Mouse (Mus musculus) A20 (cell line): ENCODE measurements at regions not wholly inside any gene's neighbourhood (a gene's known extent, or its start where the extent isn't known, plus 50 kb on each side); places are given as distances from the start of the nearest gene placed in this dataset.

Source experiments
- DNase-seq: peaks from one replicate; pipeline ENCODE4 v3.0.0-alpha.2; 2011; ENCODE audit warnings: low read depth, low spot score

- DNase-seq, result no peak
Observed at GRCm38 (mm10) chr1:14109190-14109482, 1984.0 kb downstream of the 4930444P10Rik start.

DNA sequence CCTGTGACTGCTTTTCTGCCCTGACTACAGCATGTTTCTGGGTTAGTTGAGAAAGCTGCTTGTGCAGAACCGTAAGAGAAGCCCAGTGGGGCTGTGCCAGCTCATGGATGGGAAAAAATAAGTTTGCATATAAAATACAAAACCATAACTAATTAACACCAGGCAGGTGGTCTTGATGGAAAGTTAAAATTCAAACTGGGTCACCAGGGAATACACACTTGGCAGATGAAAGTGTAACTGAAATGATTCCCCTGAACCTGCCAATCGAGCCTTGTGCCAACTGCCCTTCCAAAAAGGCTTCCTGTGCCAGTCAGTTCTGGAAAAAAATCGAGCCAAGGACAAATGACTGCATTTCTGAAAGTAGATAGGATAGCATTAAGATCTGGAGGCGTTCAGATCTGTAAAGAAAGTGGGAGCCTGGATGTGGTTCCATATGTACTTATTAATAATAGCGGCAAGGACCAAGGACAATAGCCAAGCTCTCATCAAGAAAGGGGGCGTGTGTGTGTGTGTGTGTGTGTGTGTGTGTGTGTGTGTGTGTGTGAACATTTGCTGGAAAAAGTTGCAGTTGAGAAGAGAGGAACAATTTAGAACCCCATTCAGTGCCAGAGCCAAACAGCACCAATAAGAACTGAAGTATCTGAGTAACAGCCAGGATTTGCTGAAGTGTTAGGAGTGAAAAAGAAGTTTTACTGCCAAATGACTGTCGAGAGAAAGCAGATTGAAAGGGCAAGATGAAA is 1984.5 kb downstream of the 4930444P10Rik start:
- DNase-seq, result no peak

GRCm38 (mm10) chr1:14105521-14105920 is 1987.6 kb downstream of the 4930444P10Rik start:
- peak; percentile 13 for DNase-seq

GRCm38 (mm10) chr1:14104529-14104928 is 1988.6 kb downstream of the 4930444P10Rik start:
- DNase-seq, result peak; percentile 61

DNA sequence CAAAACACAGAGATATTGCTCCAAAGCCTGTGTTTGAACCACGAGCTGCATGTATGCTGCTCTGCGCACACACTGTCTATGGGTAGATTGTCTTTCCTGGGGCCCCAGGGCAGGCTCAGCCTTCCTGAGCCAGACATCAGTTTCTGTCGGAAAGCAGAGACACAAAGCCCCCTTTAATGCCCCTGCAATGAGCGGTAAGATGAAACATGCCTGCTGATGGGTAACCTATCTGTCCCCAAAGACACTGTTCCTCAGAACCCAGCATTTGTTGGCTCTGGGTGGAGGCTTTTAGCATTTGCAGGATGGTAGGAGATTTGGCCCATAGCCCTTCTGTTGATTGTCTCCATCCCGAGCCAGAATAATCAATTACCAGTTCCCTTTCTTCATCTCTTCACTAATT is 1994.1 kb downstream of the 4930444P10Rik start:
- DNase-seq, result no peak

DNA sequence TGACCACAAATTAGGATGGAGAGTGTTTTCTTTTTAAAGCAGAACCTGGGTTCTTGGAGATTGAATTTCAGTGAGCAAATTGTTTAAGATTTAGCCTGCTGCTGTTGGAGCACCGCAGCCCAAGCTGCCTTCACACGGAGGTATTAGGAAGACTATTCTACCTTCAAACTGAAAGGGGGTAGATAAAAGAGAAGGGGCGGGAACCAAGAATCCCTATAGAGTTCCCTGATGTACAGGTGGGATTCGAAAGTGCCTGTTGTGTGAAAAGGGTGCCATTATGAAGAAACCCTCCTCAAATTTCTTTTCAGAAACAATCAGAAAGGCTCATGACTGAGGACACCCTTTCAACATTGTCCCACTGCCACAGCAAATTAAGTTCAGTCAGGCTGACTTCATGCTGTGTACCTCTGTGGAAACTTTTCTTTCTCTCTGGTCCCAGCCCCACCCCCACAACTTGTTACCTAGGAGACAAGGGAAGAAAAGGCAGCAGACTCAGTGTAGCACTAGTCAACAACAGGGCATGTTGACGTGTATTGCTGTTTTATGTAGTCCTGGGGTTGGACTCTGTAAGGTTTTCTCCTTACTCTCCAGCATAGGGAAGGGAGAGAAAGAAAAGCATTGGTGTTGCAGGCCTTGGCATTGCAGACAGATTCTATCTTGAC is 1995.4 kb downstream of the 4930444P10Rik start:
- no peak for DNase-seq

GRCm38 (mm10) chr1:14064856-14065255 is 2028.3 kb downstream of the 4930444P10Rik start:
- DNase-seq, result peak; percentile 24

- no peak for DNase-seq
Observed at GRCm38 (mm10) chr1:14036163-14036562, 2057.0 kb downstream of the 4930444P10Rik start.

DNA sequence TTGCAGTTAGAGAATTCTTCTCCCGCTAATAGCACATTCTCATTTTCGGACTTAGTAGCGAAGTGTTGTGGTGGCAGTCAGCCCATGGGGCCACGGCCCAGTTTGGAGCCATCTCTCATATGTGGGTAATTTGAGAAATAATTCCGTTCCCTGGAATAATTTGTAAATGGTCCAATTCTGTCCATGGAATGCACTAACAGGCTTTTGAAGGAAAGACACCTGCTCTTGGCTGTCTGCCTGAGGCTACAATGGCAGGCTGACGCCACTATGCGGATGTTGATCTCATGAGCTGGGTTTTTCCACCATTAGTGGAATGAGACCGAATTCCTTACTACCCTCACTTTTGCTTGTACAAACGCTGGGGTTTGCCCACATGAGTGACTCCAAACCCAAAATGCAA is 2081.6 kb downstream of the 4930444P10Rik start:
- no peak for DNase-seq

GRCm38 (mm10) chr1:14010789-14011188 is 2082.3 kb downstream of the 4930444P10Rik start:
- DNase-seq, result no peak

DNA sequence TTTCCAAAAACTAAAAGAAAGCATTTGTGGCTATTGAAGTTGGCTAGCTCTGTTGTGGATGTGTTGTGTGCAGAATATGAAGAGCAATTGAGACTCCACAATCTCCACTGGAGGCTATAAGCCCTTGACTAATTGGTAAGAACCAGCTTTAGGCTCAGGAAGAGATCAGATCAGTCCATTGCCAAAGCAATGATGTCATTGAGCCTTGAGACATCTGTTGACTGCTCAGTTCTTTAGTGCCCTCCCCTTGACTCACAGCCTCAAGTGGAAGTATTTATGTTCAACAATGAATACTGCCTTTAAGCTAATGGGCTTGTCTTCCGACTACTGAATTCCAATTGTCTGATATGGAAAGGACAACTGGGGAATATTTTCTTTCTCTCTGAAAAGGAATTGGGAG is 2090.6 kb downstream of the 4930444P10Rik start:
- DNase-seq, result no peak

- DNase-seq, result no peak
Observed at GRCm38 (mm10) chr1:14001431-14001830, 2091.7 kb downstream of the 4930444P10Rik start.

- no peak for DNase-seq
Observed at GRCm38 (mm10) chr1:14000605-14001395, 2092.3 kb downstream of the 4930444P10Rik start.

DNA sequence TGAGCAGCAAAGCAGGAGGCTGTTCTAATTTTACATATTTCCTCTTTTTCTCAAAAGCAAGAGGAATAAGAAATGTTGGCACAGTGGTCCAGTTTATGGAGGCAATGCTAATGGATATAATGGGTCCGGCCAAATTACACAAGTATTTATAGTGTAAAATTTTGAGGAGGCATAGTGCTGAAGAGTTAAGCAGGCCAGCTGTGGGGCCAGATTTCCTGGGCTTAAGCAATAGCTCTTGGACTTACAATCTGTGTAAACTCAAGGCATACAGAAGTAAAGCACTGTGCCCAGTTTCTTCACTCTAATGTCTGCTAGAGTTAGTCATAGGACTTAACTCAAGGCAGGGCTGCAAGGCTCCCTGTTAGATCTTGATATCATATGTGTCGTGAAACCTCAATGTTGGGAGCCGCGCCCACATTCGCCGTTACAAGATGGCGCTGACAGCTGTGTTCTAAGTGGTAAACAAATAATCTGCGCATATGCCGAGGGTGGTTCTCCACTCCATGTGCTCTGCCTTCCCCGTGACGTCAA is 2094.9 kb downstream of the 4930444P10Rik start:
- no peak for DNase-seq

GRCm38 (mm10) chr1:13993825-13994509 is 2099.2 kb downstream of the 4930444P10Rik start:
- DNase-seq, result no peak

- DNase-seq, result no peak
Observed at GRCm38 (mm10) chr1:13992978-13993377, 2100.1 kb downstream of the 4930444P10Rik start.

- DNase-seq, result no peak
Observed at GRCm38 (mm10) chr1:13989360-13989759, 2103.8 kb downstream of the 4930444P10Rik start.

DNA sequence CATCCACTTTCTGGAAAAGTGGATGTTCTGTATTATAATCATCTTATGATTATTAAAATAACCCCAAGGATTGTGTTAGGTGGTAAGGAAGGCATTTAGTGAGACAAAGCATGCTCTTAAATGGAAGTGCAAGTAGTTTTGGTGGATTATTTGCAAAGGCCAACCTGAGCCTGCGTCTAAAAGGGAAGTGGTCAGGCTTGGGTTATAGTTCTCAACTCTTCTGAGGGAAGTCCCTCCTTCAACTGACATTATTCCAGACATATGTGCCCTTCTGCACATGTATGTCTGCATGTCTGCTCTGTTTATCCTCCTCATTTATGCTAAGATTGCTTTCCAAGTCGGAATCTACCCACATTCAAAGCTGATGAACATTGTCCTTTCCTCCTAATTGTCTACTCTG is 2108.3 kb downstream of the 4930444P10Rik start:
- DNase-seq, result peak; percentile 8

- DNase-seq, result peak; percentile 65
Observed at GRCm38 (mm10) chr1:13980273-13980672, 2112.9 kb downstream of the 4930444P10Rik start.

- DNase-seq, result no peak
Observed at GRCm38 (mm10) chr1:13978640-13979039, 2114.5 kb downstream of the 4930444P10Rik start.

DNA sequence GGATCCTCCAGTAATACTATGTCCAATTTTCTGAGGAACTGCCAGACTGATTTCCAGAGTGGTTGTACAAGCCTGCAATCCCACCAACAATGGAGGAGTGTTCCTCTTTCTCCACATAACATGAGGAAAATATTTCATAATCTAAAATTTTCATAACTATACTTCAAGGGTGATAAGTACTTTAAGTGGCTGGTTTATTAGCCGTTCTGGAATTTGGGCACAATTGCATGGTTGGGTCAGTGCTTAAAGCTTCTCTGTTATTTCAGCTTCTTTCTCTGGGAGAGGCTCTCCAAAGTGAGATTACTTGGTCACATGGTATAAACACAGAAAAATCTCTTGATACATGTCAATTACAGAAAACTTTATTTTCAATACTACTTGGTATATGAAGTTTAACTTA is 2115.9 kb downstream of the 4930444P10Rik start:
- DNase-seq, result no peak

GRCm38 (mm10) chr1:13949241-13949640 is 2143.9 kb downstream of the 4930444P10Rik start:
- DNase-seq, result no peak
